Mouse (Mus musculus) lung, adult 2 months (tissue): ENCODE results near the gene 9430097D07Rik. TPM values are rescaled to one million over a fixed set of nuclear protein-coding genes. Genes with fewer than 3 reads are reported as not detected.

Experiments used
- DNase-seq: peaks from one replicate; pipeline ENCODE4 v3.0.0; 2022
- H3K4me1 ChIP-seq: fragments of 200-500 bp; 2 replicates; pipeline ENCODE4 v1.6.1; 2011; ENCODE audit warnings: low read length; ENCODE audit not compliant: control insufficient read depth, insufficient read depth
- H3K4me3 ChIP-seq: fragments of 200-500 bp; replicated peaks from 2 replicates; pipeline ENCODE3; 2011; ENCODE audit warnings: low read depth, mild to moderate bottlenecking, control low read depth, low read length; ENCODE audit errors: extremely low read depth
- CTCF ChIP-seq: fragments of 200-500 bp; IDR thresholded peaks from 2 replicates; pipeline ENCODE4 v1.5.1; 2011; ENCODE audit warnings: mild to moderate bottlenecking, low read length, control low read depth; ENCODE audit not compliant: insufficient read depth
- POLR2A ChIP-seq: fragments of 200-500 bp; IDR thresholded peaks from 2 replicates; pipeline ENCODE4 v1.6.1; 2011; ENCODE audit warnings: low read depth, mild to moderate bottlenecking, control low read depth, low read length, borderline replicate concordance; ENCODE audit errors: extremely low read depth
- WGBS: fragments of 180-500 bp; shearing (Covaris S2); methylation state at CpG from one replicate; pipeline ENCODE4 v1.1.7; 2018; 5-methylcytosine and 5-hydroxymethylcytosine counted together
- polyA plus RNA-seq: library from polyadenylated mRNA; depleted of rRNA; stranded (reverse); fragments of >200 nt; gene quantifications from 2 replicates; pipeline ENCODE4 v1.2.3, GENCODE M21; 2012

9430097D07Rik gene
- polyA plus RNA-seq, 1 experiment: not detected

GRCm38 (mm10) chr2:32570698-32571494 is 4.6 kb downstream of the 9430097D07Rik start, which contains the start of gene Dpm2:
Dpm2 (plus strand) TSS chr2:32570858.
- Histone ChIP-seq H3K4me1 (peaks cover 3% of the 10 kb centered on the region; the same call in 1 of the 2 replicates), H3K4me3 (peak within 1 kb of the TSS; percentile 95)
- 1% methylated on average over 36 of the region's 36 CpGs for WGBS
- peak; percentile 89 for DNase-seq
- TF ChIP-seq CTCF (no peak), POLR2A (peak; percentile 96)

DNA sequence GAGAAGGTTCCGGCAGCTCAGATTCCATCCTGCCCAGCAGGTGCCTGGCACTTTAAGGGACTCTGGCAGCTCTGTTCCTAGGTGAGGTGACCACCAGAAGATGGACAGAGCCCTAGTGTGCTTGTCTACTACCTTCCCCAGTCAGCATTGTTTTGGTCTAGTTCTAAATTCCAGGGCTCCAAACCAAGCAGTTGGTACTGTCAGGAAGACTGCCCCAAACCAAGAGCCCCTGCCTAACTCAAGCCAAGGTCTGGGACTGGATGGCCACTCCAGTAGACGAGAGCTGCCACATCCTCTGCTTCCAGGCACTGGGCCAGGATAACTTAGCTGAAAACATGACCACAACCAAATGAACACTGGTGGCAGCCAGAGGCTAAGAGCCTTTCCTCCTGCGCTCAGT is 6.5 kb downstream of the 9430097D07Rik start:
- TF ChIP-seq POLR2A: no peak
- no peak for TF ChIP-seq CTCF
- no peak for DNase-seq
- Histone ChIP-seq H3K4me3 (no peak overlapping the region), H3K4me1 (peaks cover 3% of the 10 kb centered on the region; the same call in 1 of the 2 replicates)
- WGBS: 65% methylated on average over 3 of the region's 3 CpGs

GRCm38 (mm10) chr2:32568149-32568548 is 7.3 kb downstream of the 9430097D07Rik start:
- H3K4me1 ChIP-seq: peaks cover 3% of the 10 kb centered on the region; the same call in 1 of the 2 replicates
- H3K4me3 ChIP-seq: no peak overlapping the region
- DNase-seq: no peak
- no peak for TF ChIP-seq CTCF
- no peak for TF ChIP-seq POLR2A
- WGBS: 47% methylated on average over 5 of the region's 5 CpGs

DNA sequence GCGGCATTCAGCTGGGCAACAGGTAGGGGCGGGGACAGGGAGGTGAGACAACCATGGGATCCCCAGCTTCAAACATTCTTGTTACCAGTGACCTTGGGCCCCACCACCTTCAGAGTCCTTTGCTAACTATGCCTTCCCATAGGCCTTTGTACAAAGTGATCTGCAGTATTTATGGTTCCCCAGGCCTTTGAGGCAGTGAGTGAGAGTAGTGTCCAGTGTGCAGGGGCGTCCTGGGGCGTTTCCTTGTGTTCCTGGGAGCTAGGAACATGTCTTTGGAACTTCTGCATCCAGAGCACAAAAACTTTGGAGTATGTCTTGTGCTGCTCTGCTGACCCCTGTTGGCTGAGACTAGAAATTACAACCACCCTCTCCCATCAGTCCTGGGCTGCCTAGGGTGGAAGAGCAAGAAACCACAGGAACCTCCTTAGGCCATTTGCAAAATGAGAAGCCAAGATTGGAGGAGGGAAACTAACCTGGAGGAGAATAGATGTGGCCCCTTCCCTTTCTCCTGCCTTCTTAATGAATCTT is 8.9 kb downstream of the 9430097D07Rik start:
- Histone ChIP-seq H3K4me3 (no peak overlapping the region), H3K4me1 (peaks cover under 1% of the 10 kb centered on the region; the same call in 1 of the 2 replicates)
- DNase-seq: peak; percentile 66
- WGBS: 33% methylated on average over 4 of the region's 4 CpGs
- TF ChIP-seq CTCF (peak; percentile 92), POLR2A (no peak)

DNA sequence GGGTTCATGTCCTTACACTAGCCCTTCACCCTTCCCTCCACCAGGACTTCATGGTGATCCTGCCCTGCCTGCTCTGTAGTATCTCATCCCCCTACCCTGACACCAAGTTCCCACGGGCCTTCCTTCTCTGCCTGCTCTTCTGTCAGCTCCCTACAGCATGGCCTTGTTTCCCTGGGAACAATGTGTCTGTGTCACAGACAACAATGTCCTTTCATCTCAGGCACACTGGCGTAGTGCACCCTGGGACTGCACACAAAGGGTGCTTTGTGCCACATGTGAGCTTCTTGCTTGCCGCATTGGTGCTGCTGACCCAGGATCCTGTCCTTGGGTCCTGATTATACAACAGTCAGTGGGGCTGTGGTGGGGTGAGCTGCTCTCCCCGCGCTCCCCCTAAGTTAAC is 15.9 kb downstream of the 9430097D07Rik start:
- no peak for TF ChIP-seq POLR2A
- H3K4me1 ChIP-seq: no peaks in the 10 kb centered on the region; the same call in none of the 2 replicates
- H3K4me3 ChIP-seq: no peak overlapping the region
- DNase-seq: no peak
- 66% methylated on average over 5 of the region's 5 CpGs for WGBS

- TF ChIP-seq CTCF (no peak), POLR2A (no peak)
- Histone ChIP-seq H3K4me3 (no peak overlapping the region), H3K4me1 (no peaks in the 10 kb centered on the region; the same call in none of the 2 replicates)
- 69% methylated on average over 7 of the region's 7 CpGs for WGBS
- DNase-seq: no peak
These were observed 19.5 kb downstream of the 9430097D07Rik start for GRCm38 (mm10) chr2:32556019-32556418.

DNA sequence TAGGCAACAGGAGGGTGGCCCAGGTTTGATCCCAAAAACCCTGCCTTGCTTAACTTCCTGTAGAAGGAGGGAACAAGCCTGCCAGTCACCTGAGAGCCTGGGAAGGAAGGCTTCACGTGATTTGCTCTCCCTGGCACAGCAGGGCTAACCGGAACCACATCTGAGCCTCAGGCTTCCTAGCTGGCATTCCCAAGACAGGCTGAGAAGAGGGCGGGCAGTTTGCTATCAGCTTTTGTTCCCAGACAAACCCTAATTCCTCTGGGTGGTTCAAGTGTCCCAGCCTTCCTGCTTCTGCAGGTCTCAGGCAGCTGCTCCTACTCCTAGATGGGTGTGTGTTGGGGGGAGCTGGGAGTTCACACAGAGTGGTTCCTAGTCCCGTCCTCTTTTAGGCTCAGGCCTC is 20.0 kb downstream of the 9430097D07Rik start:
- H3K4me3 ChIP-seq: no peak overlapping the region
- 39% methylated on average over 4 of the region's 4 CpGs for WGBS
- no peaks in the 10 kb centered on the region; the same call in none of the 2 replicates for H3K4me1 ChIP-seq
- peak; percentile 46 for DNase-seq
- TF ChIP-seq CTCF (no peak), POLR2A (no peak)

DNA sequence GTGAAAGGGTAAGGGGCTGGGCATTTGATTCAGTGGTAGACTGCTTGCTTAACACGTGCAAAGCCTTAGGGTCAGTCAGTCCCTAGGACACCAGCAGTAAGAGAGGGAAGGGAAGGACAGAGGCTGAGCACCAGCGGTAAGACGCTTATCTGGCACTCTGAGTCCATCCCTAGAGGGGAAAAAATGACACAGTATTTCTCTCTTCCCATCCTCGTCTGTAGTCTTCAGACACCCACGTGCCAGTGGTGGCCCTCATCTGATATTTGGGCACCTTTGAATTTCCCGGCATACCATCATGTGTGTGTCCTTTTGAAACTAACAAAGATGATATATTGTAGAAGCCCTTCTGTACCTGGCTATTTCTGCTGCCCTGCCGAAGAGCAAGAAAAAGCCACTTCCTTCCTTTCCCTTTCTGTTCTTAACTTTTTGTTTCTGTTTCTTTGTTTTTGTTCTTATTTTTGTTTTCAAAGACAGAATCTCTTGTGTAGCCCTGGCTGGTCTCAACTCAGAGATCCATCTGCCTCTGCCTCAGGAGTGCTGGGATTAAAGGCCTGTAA is 21.8 kb downstream of the 9430097D07Rik start:
- WGBS: 59% methylated on average over 7 of the region's 7 CpGs
- Histone ChIP-seq H3K4me3 (no peak overlapping the region), H3K4me1 (peaks cover 6% of the 10 kb centered on the region)
- no peak for TF ChIP-seq POLR2A
- no peak for TF ChIP-seq CTCF
- no peak for DNase-seq

GRCm38 (mm10) chr2:32551236-32551635 is 24.2 kb downstream of the 9430097D07Rik start:
- WGBS: 71% methylated on average over 5 of the region's 5 CpGs
- TF ChIP-seq CTCF: no peak
- TF ChIP-seq POLR2A: no peak

GRCm38 (mm10) chr2:32549764-32550163 is 25.7 kb downstream of the 9430097D07Rik start:
- 34% methylated on average over 6 of the region's 6 CpGs for WGBS
- no peak for TF ChIP-seq POLR2A
- TF ChIP-seq CTCF: no peak
- no peak overlapping the region for H3K4me3 ChIP-seq
- H3K4me1 ChIP-seq: peaks cover 11% of the 10 kb centered on the region
- no peak for DNase-seq

More at GRCm38 (mm10) chr2:32551236-32551635, 24.2 kb downstream of the 9430097D07Rik start:
- peaks cover 11% of the 10 kb centered on the region for H3K4me1 ChIP-seq
- no peak overlapping the region for H3K4me3 ChIP-seq
- DNase-seq: no peak
